Mouse (Mus musculus): ENCODE results near the gene Adora1. TPM values are rescaled to one million over a fixed set of nuclear protein-coding genes. Genes with fewer than 3 reads are reported as not detected.
A peak's percentile ranks its signal among the peaks of the same experiment; 100 is the strongest.

Adora1 gene
- total RNA-seq, 2 experiments from 2014 or later: 180 to 188 TPM

DNA sequence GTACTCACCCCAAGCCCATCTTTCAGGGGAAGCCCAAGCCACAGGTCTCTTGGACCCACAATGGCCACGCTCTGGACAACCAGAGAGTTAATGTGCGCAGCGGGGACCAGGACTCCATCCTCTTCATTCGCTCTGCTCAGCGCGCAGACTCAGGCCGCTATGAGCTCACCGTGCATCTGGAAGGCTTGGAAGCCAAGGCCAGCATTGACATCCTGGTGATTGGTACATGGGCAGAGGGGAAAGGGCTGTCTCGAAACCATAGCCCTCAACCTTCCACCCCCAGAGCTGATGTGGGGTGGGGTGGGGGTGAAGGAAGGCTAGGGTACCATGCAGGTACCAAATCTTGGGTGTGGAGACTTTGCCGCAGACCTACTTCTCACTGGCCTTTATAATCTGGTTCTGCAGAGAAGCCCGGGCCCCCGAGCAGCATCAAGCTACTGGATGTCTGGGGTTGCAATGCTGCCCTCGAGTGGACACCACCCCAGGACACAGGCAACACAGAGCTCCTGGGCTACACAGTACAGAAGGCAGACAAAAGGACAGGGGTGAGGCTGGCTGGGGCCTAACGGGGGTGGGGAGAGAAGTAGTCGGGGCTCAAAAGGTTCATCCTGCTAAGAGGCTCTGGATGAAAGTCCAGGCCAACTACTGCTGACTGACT lies 37.8 kb downstream of the Adora1 start:
- no peak overlapping the region for H3K27ac ChIP-seq
- TF ChIP-seq CTCF (IDR thresholded peaks at IDR 0.05): no peak; the same call in 1 of the 2 replicates
- intact Hi-C loops (cut with DNase I): loop anchor here (2.0 kb wide), 2 partner anchors 43 to 45 kb away; no protein-coding TSS in a partner anchor
- DNase-seq (ENCODE audit: extremely low spot score in 1 of 2, low spot score in 2 of 2): no peak
- no peak overlapping the region for H3K4me3 ChIP-seq

DNA sequence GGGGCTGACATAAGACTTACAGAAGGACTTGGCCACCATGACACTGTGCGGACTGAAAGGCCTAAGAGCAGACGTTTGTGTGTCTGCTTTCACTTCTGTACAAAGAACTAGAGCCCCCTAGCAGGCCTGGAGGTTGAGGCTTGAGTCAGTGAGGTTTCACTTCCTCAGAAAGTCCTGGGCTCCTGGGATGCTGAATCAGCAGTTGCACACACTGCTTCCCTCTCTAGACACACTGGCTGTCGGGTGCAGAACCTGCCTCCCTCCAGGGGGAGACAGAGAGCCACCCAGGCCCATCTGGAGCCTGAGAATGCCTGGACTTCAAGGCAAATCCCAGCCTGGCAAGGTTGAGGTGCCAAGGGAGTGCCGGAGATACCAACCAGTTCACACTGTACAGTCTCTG lies 38.8 kb downstream of the Adora1 start:
- intact Hi-C loops (cut with DNase I): loop anchor here (2.0 kb wide), 2 partner anchors 44 kb away; no protein-coding TSS in a partner anchor
- peak overlapping the region; percentile 74; the same call in 1 of the 2 replicates for H3K27ac ChIP-seq

DNA sequence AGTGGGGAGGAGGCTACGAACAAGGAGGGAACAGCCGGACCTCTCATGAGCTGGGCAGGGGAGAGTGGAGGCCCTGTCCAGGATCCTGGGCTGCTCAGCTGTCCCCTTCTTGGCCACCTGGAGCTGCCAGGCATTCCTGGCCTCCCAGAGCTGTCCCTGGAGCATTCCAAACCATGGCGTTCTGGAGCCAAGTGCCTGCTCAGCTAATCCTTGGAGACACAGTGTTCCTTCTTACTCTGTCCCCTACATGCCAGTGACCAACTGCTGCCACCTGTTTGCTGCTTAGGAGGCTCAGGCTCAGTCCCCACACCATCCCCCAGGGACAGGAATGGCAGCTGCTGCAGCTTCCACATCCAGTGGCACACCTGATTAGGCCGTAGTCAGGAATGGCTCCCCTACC lies 39.3 kb downstream of the Adora1 start:
- H3K4me3 ChIP-seq: no peak overlapping the region
- intact Hi-C loops (cut with DNase I): loop anchor here (2.0 kb wide), 2 partner anchors 43 to 45 kb away; no protein-coding TSS in a partner anchor
- TF ChIP-seq CTCF (IDR thresholded peaks at IDR 0.05): no peak
- peak overlapping the region; percentile 74 for H3K27ac ChIP-seq
- DNase-seq (ENCODE audit: extremely low spot score in 1 of 2, low spot score in 2 of 2): no peak

More for the DNA sequence above, 38.8 kb downstream of the Adora1 start:
- H3K4me3 ChIP-seq: no peak overlapping the region
- peak; percentile 88 for TF ChIP-seq CTCF (IDR thresholded peaks at IDR 0.05)
- DNase-seq (ENCODE audit: extremely low spot score in 1 of 2, low spot score in 2 of 2): peak; percentile 78 to 79

DNA sequence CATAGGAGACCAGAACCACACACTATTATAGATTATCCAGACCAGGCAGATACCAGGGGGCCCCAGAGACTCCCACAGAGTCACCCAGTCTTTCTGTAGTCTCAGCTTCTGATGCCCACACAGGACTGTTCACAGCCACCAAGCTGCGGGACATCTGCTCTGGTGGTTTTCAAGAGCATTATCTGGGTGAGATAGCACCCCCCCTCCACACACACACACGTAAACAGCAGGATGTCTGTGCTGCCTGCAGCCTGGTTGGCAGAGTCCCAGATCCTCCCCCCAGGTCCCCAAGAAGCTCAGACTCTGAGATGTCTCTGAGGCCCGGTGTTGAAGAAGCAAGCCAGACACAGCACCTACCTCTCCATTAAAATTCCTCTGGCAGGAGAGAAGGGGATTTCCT lies 39.7 kb downstream of the Adora1 start:
- Histone ChIP-seq H3K27ac (peak overlapping the region; percentile 74), H3K4me3 (no peak overlapping the region)
- no peak for DNase-seq (ENCODE audit: extremely low spot score in 1 of 2, low spot score in 2 of 2)
- intact Hi-C loops (cut with DNase I): no loop called here
- TF ChIP-seq CTCF (IDR thresholded peaks at IDR 0.05): no peak; the same call in 1 of the 2 replicates

DNA sequence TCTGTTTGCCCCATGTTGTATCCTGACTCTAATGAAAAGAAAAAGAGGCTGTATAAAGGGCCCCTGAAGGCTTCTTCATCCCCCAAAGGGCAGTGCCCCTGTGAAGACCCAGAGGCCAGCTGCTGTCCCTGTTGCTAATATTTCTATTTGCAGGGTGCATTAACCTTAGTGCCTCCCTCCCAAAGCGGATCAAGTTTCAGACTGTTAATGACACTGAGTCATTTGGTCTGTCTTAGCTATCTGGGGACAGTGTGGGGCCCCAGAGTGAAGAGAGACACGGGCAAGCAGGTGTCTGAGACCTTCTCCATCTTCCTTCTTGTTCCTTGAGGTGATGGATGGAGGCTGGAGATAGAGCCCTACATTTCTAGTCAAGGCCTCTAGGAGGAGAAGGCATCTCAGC lies 40.1 kb downstream of the Adora1 start:
- intact Hi-C loops (cut with DNase I): no loop called here
- no peak for DNase-seq (ENCODE audit: extremely low spot score in 1 of 2, low spot score in 2 of 2)
- Histone ChIP-seq H3K27ac (peak overlapping the region; percentile 74; the same call in 1 of the 2 replicates), H3K4me3 (no peak overlapping the region)
- no peak; the same call in 1 of the 2 replicates for TF ChIP-seq CTCF (IDR thresholded peaks at IDR 0.05)

DNA sequence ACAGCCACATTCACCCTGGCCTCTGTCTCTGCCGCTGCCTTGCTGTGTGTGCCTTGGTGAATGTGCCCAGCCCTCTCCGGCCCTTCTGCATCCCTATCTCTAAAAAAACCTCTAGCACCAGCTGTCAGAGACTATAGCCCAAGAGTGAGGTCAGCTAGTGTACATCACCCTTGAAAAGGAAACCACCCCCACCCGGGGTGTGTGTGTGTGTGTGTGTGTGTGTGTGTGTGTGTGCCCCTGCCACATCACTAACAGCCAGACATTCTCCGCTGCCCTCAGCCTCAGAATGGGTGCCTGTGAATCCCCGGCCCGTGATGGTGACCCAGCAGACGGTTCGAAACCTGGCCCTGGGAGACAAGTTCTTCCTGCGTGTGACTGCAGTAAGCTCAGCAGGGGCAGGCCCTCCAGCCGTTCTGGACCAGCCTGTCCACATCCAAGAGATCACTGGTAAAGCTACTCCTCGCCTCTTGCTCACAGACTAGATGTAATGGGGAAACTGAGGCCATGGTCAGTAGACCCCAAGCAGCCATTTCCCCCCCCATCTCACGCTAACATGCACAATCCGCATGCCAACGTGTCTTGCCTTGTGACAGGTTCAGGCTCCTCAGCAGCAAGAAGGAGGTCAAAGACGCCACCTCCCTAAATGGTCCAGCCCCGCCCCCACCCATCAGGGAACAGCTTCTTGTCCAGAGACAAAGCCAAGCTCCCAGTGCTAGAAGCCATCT lies 40.8 kb downstream of the Adora1 start:
- intact Hi-C loops (cut with DNase I): no loop called here
- TF ChIP-seq CTCF (IDR thresholded peaks at IDR 0.05): no peak
- no peak overlapping the region for H3K4me3 ChIP-seq
- H3K27ac ChIP-seq: peak overlapping the region; percentile 74; the same call in 1 of the 2 replicates
- DNase-seq (ENCODE audit: extremely low spot score in 1 of 2, low spot score in 2 of 2): no peak

DNA sequence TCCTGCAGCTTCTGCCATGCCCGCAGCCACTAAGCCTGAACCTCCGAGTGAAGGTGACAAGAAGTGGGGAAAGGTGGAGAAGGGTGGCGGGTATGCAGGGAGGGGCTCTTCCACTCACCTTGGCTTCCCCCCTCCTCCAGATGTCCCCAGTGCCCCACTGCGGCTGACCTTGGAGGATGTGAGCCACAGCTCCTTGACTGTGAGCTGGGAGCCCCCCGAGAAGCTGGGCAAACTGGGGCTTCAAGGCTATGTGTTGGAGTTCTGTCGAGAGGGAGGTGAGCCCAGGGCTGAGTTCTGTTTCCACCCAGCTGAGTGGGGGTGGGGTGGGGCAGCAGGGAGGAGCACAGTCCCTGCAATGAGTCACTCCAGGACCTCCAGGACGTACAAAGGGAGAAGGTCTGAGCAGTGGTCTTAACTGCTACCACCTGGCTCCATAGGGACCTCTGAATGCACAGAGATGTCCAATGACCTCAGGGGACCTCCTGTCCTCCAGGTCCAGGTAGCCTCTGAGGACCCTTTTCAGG lies 41.5 kb downstream of the Adora1 start:
- intact Hi-C loops (cut with DNase I): no loop called here
- DNase-seq (ENCODE audit: extremely low spot score in 1 of 2, low spot score in 2 of 2): no peak
- no peak for TF ChIP-seq CTCF (IDR thresholded peaks at IDR 0.05)
- Histone ChIP-seq H3K4me3 (no peak overlapping the region), H3K27ac (no peak overlapping the region)

DNA sequence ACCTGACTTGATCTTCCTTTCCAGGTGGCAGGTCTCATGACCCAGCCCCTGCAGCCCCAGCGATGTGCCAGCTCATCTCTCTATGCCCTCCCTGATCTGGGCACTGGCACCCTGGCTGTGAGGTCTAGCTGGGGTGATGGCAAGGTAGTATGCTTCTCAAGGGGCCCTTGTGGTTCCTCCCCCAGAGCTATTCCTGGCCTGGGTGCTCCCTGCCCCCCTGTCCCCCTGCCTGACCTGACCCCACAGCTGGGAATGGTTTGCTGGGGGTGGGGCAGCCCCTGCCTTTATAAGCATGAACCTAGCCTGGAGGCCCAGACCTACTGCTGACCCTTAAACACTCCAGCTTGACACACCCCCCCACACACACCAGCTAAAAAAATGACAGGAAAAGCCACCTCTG lies 42.1 kb downstream of the Adora1 start, which contains the start of gene Mybph:
Gene Mybph (plus strand): TSS at position 323 of the 400 bp plus-strand sequence.
- TF ChIP-seq CTCF (IDR thresholded peaks at IDR 0.05): no peak
- Histone ChIP-seq H3K27ac (0 out of 2 replicates have a peak within 1 kb of the TSS, but pooled peaks have one; percentile 21), H3K4me3 (no peak within 1 kb of the TSS)
- no peak for DNase-seq (ENCODE audit: extremely low spot score in 1 of 2, low spot score in 2 of 2)
- intact Hi-C loops (cut with DNase I): no loop called here

DNA sequence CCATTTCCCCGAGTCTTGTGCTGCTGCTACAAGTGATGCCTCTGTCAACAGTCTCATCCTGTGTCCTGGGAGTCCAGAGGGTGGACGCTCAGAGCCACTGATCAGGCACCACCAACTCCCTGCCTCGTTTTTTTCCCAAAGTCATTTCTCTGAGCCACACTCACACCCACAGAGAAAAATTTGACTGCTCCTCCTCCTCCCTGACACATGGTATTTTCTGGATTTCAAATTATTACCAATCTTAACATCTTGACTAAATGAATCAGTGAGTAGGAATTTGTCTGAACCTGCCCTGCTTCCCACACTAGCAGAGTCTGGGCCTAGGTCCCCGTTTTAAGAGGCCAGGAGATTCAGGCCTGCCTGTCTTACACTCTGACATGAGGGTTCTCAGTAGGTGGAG lies 43.2 kb downstream of the Adora1 start:
- intact Hi-C loops (cut with DNase I): no loop called here
- no peak for DNase-seq (ENCODE audit: extremely low spot score in 1 of 2, low spot score in 2 of 2)
- Histone ChIP-seq H3K27ac (no peak overlapping the region; the same call in 1 of the 2 replicates), H3K4me3 (no peak overlapping the region)
- TF ChIP-seq CTCF (IDR thresholded peaks at IDR 0.05): no peak

DNA sequence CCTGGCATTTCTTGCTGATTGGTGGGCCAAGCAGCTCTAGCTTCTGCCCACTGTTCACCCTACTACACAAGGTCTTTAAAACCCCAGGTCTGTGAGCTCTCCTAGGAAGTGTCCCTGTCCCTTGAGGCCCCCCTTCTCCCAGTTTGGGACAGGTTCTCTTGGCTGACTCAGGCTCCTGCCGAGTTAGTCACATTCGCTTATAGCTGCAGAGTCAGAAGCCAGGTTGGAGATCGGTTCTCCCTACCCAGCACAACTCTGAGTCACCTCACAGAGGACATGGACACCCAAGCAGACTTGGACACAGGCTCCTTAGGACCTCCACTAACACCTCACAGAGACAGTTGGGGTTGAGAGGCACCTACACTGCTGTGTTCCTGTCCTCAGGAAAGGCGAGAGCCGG lies 44.0 kb downstream of the Adora1 start:
- H3K4me3 ChIP-seq: no peak overlapping the region
- intact Hi-C loops (cut with DNase I): no loop called here
- TF ChIP-seq CTCF (IDR thresholded peaks at IDR 0.05): no peak
- no peak overlapping the region for H3K27ac ChIP-seq
- no peak for DNase-seq (ENCODE audit: extremely low spot score in 1 of 2, low spot score in 2 of 2)

DNA sequence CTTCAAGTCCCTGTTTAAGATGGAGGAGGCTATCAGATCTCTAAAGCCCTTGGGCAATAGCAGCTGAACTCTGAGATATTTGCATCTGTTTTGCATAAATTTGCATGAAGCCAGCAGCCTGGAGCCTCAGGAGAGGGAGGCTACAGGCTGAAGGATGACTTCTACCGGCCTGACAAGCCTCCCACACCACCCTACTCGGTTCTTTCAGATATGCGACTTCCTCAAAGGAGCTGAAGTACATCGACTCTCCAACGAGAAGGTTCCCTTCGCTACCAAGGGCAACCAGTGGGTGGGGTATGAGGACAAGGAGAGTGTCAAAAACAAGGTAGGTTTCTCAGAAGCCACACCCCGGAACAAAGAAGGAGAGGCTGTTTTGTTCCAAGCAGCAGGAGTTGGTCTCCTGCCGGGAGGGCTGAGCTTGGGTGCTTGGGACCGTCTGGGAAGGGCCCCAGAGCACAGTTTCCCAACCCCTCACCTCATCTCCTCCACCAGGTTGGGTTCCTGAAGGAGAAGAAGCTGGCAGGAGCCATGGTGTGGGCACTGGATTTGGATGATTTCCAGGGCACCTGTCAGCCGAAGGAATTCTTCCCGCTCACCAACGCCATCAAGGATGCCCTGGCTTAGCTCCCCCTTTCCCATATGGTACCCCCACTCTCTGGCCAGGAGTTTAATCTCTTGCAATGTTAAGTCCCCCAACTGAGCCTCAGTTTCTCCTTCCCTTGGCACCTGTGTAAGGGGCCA lies 46.1 kb downstream of the Adora1 start:
- Histone ChIP-seq H3K4me3 (no peak overlapping the region), H3K27ac (peak overlapping the region; percentile 50)
- intact Hi-C loops (cut with DNase I): no loop called here
- no peak for DNase-seq (ENCODE audit: extremely low spot score in 1 of 2, low spot score in 2 of 2)
- peak; percentile 34 for TF ChIP-seq CTCF (IDR thresholded peaks at IDR 0.05)
